Mouse (Mus musculus) embryonic stem cell, embryonic (primary cell): ENCODE results near the gene Zfp654.

Source experiments
- CTCF ChIA-PET, 4 experiments: fragments of 300-600 bp in 2 of 4; fragments of 350-600 bp in 2 of 4; sonication (Branson Sonifier 250); formaldehyde crosslinking; loops; one replicate each; lab custom pipeline; 2022; ENCODE audit warnings: inconsistent platforms in 2 of 4; lab: Charles Lee
- POLR2A ChIA-PET, 4 experiments: fragments of 300-600 bp in 2 of 4; fragments of 350-600 bp in 2 of 4; sonication (Branson Sonifier 250); formaldehyde crosslinking; loops; one replicate each; lab custom pipeline; 2022; ENCODE audit warnings: antibody characterized with exemption in 4 of 4, inconsistent platforms in 1 of 4; lab: Charles Lee

Gene Zfp654

DNA sequence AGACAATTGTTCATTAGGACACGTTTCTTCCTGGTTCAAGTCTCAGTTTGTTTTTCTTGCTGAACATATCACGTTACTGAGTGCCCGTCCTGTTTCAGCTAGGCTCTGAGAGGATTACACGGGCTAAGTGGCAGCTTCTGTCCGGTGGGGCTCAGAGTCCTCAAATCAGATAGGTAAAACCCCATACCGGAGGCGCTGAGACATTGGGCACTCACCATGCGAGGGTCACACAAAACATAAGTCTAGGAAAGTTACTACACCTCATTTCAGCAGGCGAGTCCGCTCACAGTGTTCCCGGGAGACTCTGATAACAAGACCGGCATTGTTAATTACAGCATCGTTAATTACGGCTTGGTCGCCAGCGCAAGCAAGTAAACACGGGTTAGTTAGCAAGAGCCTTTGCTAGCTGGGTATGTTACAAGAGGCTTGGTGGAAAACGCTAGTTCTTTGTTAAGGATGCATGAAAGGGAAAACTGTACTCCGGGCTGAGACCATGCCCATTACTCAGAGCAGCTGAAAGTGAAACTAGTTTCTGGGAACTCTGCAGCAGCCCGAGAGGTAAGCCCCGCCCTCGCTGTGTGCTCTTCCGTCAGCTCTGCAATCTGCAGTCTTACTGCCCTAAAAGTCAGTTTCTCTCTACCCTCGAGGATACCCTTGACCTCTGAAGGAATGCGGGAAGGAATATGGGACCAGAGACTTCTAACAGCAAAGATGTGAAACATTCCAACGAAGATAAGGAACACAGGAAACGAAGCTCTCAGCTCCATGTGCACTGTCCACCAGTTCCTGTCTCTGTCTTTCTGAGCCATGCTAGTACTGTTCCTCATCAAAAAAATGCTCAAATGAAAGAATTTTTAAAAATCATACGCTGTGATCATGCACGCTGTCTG is 22.2 kb upstream of the Zfp654 start:
- ChIA-PET CTCF (interaction anchor here in 2 of 4 experiments (0.6 to 1.6 kb wide), 7 partner anchors 8 to 153 kb away, joined by 3 to 5 read pairs (median 4); partner anchors contain the start of genes Cggbp1 (in 1 of the 2) and Zfp654 (in 1 of the 2)), POLR2A (interaction anchor here (0.7 to 9.3 kb wide), 30 partner anchors 9 to 481 kb away, joined by 3 to 239 read pairs (median 6); partner anchors contain the start of genes Zfp654 (in 4 of the 4), Cggbp1 (in 3 of the 4) and 4930453N24Rik (in 2 of the 4))

GRCm38 (mm10) chr16:64872841-64873240 is 21.4 kb upstream of the Zfp654 start:
- ChIA-PET CTCF (interaction anchor here in 2 of 4 experiments (1.5 to 1.6 kb wide), 2 partner anchors 12 to 27 kb away, joined by 5 read pairs; no protein-coding TSS in a partner anchor), POLR2A (interaction anchor here (0.6 to 9.3 kb wide), 23 partner anchors 8 to 481 kb away, joined by 3 to 239 read pairs (median 6); partner anchors contain the start of genes 4930453N24Rik (in 2 of the 4), Cggbp1 (in 2 of the 4) and Zfp654 (in 2 of the 4))

DNA sequence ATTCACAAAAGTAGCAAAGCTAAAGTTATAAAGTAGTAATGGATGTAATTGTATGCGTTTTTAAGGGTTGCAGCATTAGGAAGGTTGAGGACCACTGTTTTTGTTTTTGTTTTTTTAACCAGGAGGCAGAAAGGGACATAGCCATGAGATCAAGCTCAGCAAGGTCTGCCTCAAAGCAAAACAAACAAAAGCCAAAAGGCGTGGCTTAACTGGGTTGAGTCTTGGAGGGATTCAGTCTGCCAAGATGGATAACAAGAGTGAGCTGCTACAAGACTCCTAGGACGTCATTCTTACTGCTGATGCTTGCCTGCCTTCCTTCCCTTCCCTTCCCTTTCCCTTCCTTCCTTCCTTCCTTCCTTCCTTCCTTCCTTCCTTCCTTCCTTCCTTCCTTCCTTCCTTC is 20.8 kb upstream of the Zfp654 start:
- CTCF ChIA-PET, result interaction anchor here in 2 of 4 experiments (0.6 to 0.7 kb wide), 2 partner anchors 9 to 25 kb away, joined by 4 to 17 read pairs; no protein-coding TSS in a partner anchor
- POLR2A ChIA-PET, result interaction anchor here (0.6 to 9.3 kb wide), 11 partner anchors 8 to 252 kb away, joined by 3 to 239 read pairs (median 33); partner anchors contain the start of genes Cggbp1 (in 2 of the 4) and Zfp654 (in 2 of the 4)

GRCm38 (mm10) chr16:64869621-64870020 is 18.2 kb upstream of the Zfp654 start:
- ChIA-PET CTCF (interaction anchor here in 1 of 4 experiments (1.0 kb wide), 1 partner anchor 24 kb away, joined by 3 read pairs; no protein-coding TSS in a partner anchor), POLR2A (interaction anchor here in 3 of 4 experiments (0.6 to 9.3 kb wide), 11 partner anchors 7 to 102 kb away, joined by 3 to 239 read pairs (median 13); partner anchors contain the start of genes Cggbp1 (in 2 of the 3) and Zfp654 (in 2 of the 3))

DNA sequence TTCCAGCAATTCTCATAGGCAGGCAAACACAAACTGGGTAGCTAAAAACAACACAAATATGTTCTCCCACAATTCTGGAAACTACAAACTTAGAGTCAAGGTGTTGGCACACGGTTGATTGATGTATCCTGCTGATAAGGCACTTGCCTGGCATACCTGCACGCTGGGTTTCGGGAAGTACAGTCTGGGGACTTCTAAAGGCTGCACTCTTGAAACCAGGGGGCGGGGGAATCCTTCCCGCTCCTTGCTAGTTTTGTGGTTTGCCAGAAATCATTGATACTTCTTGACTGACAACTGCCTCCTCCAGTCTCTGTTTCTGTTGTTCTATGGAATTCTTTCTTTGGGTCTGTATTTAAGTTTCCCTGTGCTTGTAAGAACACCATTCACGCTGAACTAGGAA is 17.2 kb upstream of the Zfp654 start:
- POLR2A ChIA-PET, result interaction anchor here in 3 of 4 experiments (0.7 to 9.3 kb wide), 9 partner anchors 11 to 101 kb away, joined by 3 to 239 read pairs (median 13); partner anchors contain the start of genes Cggbp1 (in 2 of the 3) and Zfp654 (in 2 of the 3)
- CTCF ChIA-PET, result interaction anchor here in 3 of 4 experiments (0.6 to 1.0 kb wide), 3 partner anchors 23 to 177 kb away, joined by 3 to 4 read pairs (median 3); no protein-coding TSS in a partner anchor

DNA sequence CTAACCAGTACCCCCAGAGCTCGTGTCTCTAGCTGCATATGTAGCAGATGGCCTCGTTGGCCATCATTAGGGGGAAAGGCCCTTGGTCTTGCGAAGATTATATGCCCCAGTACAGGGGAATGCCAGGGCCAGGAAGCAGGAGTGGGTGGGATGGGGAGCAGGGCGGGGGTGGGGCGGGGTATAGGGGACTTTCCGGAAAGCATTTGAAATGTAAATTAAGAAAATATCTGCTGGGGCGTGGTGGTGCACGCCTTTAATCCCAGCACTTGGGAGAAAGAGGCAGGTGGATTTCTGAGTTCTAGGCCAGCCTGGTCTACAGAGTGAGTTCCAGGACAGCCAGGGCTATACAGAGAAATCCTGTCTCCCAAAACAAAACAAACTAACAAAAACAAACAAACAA is 14.4 kb upstream of the Zfp654 start:
- POLR2A ChIA-PET, result interaction anchor here in 2 of 4 experiments (0.6 to 2.1 kb wide), 8 partner anchors 8 to 21 kb away, joined by 3 to 20 read pairs (median 4); partner anchors contain the start of genes Cggbp1 (in 2 of the 2) and Zfp654 (in 2 of the 2)
- CTCF ChIA-PET, result interaction anchor here in 1 of 4 experiments (0.6 kb wide), 2 partner anchors 8 to 20 kb away, joined by 3 read pairs; no protein-coding TSS in a partner anchor

DNA sequence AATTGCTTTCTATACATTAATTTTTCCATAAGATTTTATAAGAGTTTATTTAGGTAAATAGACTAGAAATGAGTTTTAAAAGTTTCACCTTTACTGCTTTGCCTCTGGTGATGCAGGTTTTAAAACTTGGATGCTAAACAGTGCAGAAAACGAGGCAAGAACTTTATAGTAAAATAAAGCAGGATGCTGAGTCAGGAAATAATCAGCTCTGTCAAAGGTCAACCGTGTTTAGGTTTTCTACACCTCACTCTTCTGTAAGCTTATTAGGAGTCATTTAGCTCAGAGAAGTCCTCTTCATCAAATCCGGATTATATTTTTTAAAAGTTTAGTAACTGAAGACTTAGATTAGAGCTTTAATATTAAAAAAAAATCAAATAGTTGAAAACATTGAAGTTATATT is 5.5 kb upstream of the Zfp654 start:
- POLR2A ChIA-PET, result interaction anchor here in 2 of 4 experiments (0.9 to 18.3 kb wide), 8 partner anchors 10 to 32 kb away, joined by 3 to 239 read pairs (median 4); no protein-coding TSS in a partner anchor
- CTCF ChIA-PET, result interaction anchor here in 1 of 4 experiments (0.6 kb wide), 1 partner anchor 17 kb away, joined by 3 read pairs; no protein-coding TSS in a partner anchor

GRCm38 (mm10) chr16:64852891-64853290 is 1.4 kb upstream of the Zfp654 start:
- CTCF ChIA-PET, result no interaction called here
- POLR2A ChIA-PET, result interaction anchor here in 3 of 4 experiments (1.5 to 18.3 kb wide), 9 partner anchors 8 to 86 kb away, joined by 4 to 239 read pairs (median 20); no protein-coding TSS in a partner anchor

- CTCF ChIA-PET, result interaction anchor here in 1 of 4 experiments (0.7 kb wide), 1 partner anchor 13 kb away, joined by 3 read pairs; no protein-coding TSS in a partner anchor
- POLR2A ChIA-PET, result interaction anchor here (0.5 to 18.3 kb wide), 23 partner anchors 9 to 86 kb away, joined by 3 to 239 read pairs (median 11); partner anchors contain the start of gene 4930453N24Rik (in 1 of the 4)
Observed at GRCm38 (mm10) chr16:64852441-64852871, 1.0 kb upstream of the Zfp654 start.

DNA sequence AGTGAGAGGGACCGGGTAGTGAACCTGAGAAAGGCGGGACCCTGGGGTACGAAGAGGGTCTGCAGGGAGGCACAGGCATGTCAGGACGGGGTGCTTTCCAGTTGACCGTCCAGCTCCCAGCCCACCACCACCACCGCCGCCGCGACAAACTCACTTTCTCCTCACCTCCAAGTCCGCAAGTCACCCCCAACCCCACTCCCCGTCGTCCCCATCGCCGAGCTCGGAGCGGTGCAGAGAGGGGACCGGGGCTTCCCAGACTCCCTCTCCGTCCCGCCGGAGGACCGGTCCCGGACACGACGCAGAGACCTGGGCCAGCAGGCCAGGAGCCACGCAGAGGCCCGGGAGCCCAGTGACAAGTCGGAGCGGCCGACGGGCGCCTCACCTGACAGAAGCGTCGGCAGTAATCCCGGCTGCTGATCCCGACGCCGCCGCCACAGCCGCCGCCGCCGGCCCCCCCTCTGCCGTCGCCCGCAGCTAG is 328 bp downstream of the Zfp654 start:
- ChIA-PET CTCF (interaction anchor here in 1 of 4 experiments (0.7 to 1.0 kb wide), 3 partner anchors 23 to 80 kb away, joined by 3 to 4 read pairs (median 3); partner anchors contain the start of gene 4930453N24Rik), POLR2A (interaction anchor here (0.7 to 18.3 kb wide), 32 partner anchors 8 to 84 kb away, joined by 3 to 239 read pairs (median 9); partner anchors contain the start of gene 4930453N24Rik (in 1 of the 4))

- ChIA-PET POLR2A (interaction anchor here (0.6 to 18.3 kb wide), 27 partner anchors 9 to 356 kb away, joined by 3 to 239 read pairs (median 11); partner anchors contain the start of gene 4930453N24Rik (in 2 of the 4)), CTCF (interaction anchor here in 2 of 4 experiments (0.7 to 0.9 kb wide), 2 partner anchors 28 to 79 kb away, joined by 3 to 5 read pairs; partner anchors contain the start of gene 4930453N24Rik (in 1 of the 2))
Observed at GRCm38 (mm10) chr16:64850287-64851084, 966 bp downstream of the Zfp654 start.

- POLR2A ChIA-PET, result interaction anchor here in 2 of 4 experiments (0.6 to 18.3 kb wide), 13 partner anchors 9 to 77 kb away, joined by 3 to 239 read pairs (median 5); no protein-coding TSS in a partner anchor
- CTCF ChIA-PET, result interaction anchor here (0.6 to 2.4 kb wide), 19 partner anchors 9 to 78 kb away, joined by 3 to 17 read pairs (median 4); no protein-coding TSS in a partner anchor
Observed at GRCm38 (mm10) chr16:64845947-64846346, 5.5 kb downstream of the Zfp654 start.

- CTCF ChIA-PET, result no interaction called here
Observed at GRCm38 (mm10) chr16:64842374-64842729, 9.1 kb downstream of the Zfp654 start.

DNA sequence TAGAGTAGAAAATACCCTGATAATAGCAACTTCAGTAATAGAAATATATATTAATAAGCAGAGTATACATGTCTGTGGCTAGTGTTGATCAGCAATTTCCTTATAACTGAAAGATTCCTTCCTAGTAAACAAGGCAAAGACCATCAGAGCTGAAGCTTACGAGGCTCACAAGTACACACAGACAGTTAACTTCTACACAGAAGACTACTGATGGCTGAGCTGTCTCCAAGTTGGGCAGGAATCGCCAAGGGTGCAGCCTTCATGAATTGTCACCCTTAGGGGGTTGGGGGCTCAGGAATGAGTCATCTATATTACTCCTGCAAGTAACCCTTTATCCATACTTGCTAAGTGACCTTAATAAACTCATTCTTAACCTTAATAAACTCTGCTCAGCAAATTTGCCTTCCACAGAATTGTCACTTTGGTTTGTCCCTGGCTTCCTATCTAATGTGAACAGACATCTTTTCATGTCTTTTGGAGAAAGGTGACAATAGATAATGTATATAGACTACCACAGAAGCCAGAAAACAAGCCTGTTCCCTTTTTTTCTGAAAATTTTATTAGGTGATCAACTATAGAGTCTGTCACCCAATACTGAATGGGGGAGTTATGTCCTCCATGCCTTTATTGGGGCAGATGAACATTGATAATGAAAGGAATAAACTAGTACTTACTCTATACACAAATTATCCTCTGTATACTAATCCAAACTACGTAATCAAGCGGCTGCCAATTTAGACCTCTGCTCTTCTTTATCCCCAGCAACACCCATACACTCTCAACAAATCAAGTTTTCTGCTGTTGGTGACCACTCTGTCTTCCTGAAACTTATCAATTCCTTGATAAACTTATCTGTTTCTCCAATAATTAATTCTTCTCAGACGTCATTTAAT is 9.7 kb downstream of the Zfp654 start:
- ChIA-PET CTCF (no interaction called here), POLR2A (interaction anchor here in 1 of 4 experiments (0.6 kb wide), 1 partner anchor 57 kb away, joined by 3 read pairs; no protein-coding TSS in a partner anchor)

More at GRCm38 (mm10) chr16:64842374-64842729, 9.1 kb downstream of the Zfp654 start:
- POLR2A ChIA-PET, result interaction anchor here in 1 of 4 experiments (0.5 to 0.6 kb wide), 2 partner anchors 18 to 56 kb away, joined by 3 read pairs; no protein-coding TSS in a partner anchor

DNA sequence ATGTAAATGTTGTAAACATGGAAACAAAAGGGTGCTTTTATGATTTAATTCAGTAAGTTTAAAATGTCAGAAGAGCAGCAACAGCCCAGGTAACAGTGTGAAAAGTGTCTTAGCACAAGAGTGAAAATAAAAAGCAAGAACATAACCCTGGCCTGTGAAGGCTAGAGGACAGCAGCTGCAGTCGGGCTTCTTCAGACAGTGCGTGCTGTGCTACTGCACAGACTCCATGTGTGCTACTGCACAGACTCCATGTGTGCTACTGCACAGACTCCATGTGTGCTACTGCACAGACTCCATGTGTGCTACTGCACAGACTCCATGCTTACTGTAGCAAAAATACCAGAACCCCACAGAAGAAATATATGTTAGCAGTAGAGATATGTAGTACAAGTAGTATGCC is 14.7 kb downstream of the Zfp654 start:
- POLR2A ChIA-PET, result interaction anchor here in 2 of 4 experiments (0.7 to 2.6 kb wide), 6 partner anchors 10 to 1878 kb away, joined by 3 to 16 read pairs (median 4); partner anchors contain the start of genes Zfp654 (in 2 of the 2) and Cggbp1 (in 1 of the 2)
- CTCF ChIA-PET, result interaction anchor here in 2 of 4 experiments (1.4 to 2.0 kb wide), 2 partner anchors 9 kb away, joined by 5 to 6 read pairs; no protein-coding TSS in a partner anchor
